Mouse (Mus musculus): Measurements from ENCODE around the gene Rpp14.

GRCm38 (mm10) chr14:8102676-8103075 is 22.5 kb downstream of the Rpp14 start:
- no peak for TF ChIP-seq EP300 (IDR thresholded peaks at IDR 0.05; ENCODE audit: insufficient read depth, low read depth, low read length)
- TF ChIP-seq CTCF (IDR thresholded peaks at IDR 0.05; ENCODE audit: low read depth, low read length): no peak

Measured in ES-Bruce4 (cell line).